Mouse (Mus musculus): ENCODE results near the gene Fbn1.

DNA sequence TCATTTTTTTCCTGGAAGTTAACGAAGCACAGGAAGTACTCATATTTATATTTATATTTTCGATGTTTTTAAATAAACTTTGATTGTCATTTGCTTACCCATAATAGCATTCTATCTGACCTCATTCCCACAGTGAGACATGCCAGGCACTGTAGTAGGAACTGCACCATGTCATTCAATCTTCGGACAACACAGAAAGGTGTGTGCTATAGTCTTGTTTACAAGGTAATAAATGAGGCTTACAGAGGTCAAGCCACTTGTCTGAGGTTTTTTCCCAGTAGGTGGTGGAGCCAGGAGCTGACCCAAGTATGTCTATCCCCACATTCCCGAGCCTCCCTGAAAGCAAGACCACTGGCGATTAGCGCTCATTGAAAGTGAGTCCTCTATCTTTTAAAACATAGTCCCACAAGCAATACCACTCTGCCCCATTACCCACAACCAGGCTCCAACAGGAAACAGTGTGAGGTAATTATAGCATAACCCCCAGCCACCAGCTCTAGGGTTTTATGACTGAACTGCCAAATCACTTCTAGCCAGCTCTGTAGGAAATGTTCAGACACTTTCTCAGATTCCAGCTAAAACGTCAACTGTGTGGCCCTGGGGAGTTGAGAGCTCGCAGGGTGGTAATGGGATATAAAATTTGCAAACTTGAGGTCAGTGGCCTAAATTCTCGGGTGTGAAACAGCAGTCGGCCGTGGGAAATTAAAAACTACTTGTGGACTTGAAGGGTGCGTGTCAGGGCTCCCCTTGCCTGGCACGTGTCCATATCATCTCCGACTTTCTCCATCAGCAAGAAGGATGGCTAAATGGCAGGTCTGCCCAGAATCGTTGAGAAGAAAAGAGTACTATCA lies 15.5 kb downstream of the Fbn1 start:
- TF ChIP-seq POLR2A (IDR thresholded peaks at IDR 0.05; ENCODE audit: insufficient read depth, low read depth, low read length), result no peak
- no peak for TF ChIP-seq EP300 (IDR thresholded peaks at IDR 0.05; ENCODE audit: insufficient read depth, low read depth, low read length)
- TF ChIP-seq CTCF (IDR thresholded peaks at IDR 0.05), result no peak

All from heart, adult 2 months (tissue).